Mouse (Mus musculus): Measurements from ENCODE around the gene Wbp2nl. TPM values are rescaled to one million over a fixed set of nuclear protein-coding genes. Genes with fewer than 3 reads are reported as not detected.
"Not testable (repeated sequence)": the region's sequence is repeated elsewhere in the genome, so short reads cannot be mapped to it uniquely, and the experiment has no call there.

Wbp2nl gene
- polyA plus RNA-seq, 1 experiment = not detected

- Histone ChIP-seq H3K4me1 (peaks cover 72% of the 10 kb centered on the region), H3K4me3 (replicated peaks) (peak overlapping the region; percentile 99), H3K27me3 (replicated peaks) (no peaks in the 10 kb centered on the region), H3K9me3 (no peaks in the 10 kb centered on the region), H3K36me3 (replicated peaks; ENCODE audit: low read length) (peaks cover 31% of the 10 kb centered on the region)
- no peak for TF ChIP-seq GATA1 (IDR thresholded peaks at IDR 0.05; ENCODE audit: borderline replicate concordance, low read length)
- no peak for TF ChIP-seq FLI1 (IDR thresholded peaks at IDR 0.05; ENCODE audit: low read length)
Observed at GRCm38 (mm10) chr15:82353745-82354113, 55.0 kb downstream of the Wbp2nl start.

DNA sequence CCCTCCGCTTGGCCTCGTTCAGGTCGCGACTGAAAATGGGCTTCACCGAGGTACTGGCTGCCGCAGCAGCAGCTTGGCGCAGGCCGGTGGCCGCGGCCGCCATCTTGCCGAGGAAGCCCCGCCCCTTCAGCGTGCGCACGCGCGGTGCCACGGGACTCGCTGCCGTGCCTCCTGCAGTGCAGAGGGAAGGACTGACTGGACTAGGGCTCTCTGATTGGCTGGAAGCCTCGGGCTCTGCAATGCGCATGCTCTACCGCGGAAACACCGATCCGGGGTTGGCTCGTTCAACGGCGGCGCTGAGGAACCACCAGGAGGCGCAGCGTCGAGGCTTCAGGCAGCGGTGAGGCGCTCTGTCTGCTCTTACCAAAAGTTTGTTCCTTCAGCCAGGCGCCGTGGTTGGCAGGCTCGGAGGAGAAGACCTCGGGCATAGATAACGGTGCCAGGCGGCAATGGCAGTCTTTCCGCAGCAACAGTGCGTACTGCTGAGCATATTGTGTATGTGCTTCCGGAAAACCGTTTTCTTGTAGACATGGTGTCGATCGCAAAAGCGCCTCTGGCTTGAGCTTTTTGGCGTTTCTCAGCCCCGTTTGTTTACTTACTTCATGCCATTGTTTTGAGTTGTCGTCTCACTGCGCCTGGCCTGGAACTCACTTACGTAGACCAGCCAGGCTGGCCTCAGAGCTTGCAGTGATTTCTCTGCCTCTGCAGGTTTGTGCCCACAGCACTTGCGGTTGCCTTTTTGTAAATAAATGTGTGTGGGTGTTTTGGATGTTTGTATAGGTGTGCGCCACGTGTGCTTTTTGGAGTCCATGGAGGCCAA lies 55.6 kb downstream of the Wbp2nl start, which contains the start of gene Ndufa6:
TSS of gene Ndufa6 (minus strand) at position 197 of the 820 bp plus-strand sequence.
- TF ChIP-seq FLI1 (IDR thresholded peaks at IDR 0.05; ENCODE audit: low read length) (no peak), GATA1 (IDR thresholded peaks at IDR 0.05; ENCODE audit: borderline replicate concordance, low read length) (no peak)
- no peaks in the 10 kb centered on the region for H3K9me3 ChIP-seq
- H3K4me3 ChIP-seq (replicated peaks) = peak within 1 kb of the TSS; percentile 99
- H3K4me1 ChIP-seq = peaks cover 69% of the 10 kb centered on the region
- peaks cover 3% of the 10 kb centered on the region for H3K27me3 ChIP-seq (replicated peaks)
- peaks cover 25% of the 10 kb centered on the region for H3K36me3 ChIP-seq (replicated peaks; ENCODE audit: low read length)

DNA sequence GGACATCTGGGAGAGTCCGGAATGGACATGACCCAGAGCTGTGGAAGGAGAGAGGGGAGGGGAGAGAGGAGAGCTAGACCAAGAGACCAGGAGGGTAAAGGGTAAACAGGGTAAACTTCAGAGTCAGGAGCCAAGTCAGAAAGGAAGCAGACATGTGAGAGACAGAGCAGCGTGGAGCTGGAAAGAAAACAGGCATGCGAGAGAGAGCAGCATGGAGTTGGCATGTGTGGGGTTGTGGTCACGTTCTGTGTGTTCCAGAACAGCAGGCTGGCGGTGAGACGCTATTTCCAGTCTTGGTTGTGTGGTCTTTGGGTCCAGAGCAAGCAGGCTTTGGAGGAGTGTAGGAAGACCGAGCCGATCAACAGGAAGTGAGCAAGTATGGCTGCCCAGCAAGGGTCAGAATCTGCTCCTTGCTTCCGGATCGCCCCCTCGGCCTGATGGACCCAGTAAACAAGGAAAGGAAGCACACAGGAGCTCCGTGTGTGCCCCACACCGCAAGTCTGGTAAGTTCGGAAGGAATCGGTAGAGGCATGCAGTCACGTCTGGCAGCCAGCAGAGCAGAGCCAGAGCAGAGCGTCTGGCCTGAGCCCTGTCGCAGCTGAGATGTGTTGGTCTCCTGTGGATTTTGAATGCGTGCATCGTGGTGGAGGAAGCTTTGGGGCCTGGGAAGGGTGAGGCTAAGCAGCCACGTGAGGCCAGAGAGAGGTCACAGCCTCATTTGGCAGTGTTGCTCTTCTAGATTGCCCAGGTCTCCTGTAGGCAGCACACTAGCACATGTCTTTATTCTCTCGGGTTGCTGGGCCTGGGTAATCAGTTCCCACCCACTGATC lies 59.9 kb downstream of the Wbp2nl start:
- Histone ChIP-seq H3K36me3 (replicated peaks; ENCODE audit: low read length) (no peaks in the 10 kb centered on the region), H3K9me3 (no peaks in the 10 kb centered on the region), H3K27me3 (replicated peaks) (peaks cover 3% of the 10 kb centered on the region), H3K4me1 (peaks cover 38% of the 10 kb centered on the region), H3K4me3 (replicated peaks) (peak overlapping the region; percentile 54)
- no peak for TF ChIP-seq GATA1 (IDR thresholded peaks at IDR 0.05; ENCODE audit: borderline replicate concordance, low read length)
- no peak for TF ChIP-seq FLI1 (IDR thresholded peaks at IDR 0.05; ENCODE audit: low read length)

GRCm38 (mm10) chr15:82361459-82362018 lies 62.8 kb downstream of the Wbp2nl start:
- Histone ChIP-seq H3K4me1 (peaks cover 24% of the 10 kb centered on the region), H3K4me3 (replicated peaks) (no peak overlapping the region), H3K9me3 (no peaks in the 10 kb centered on the region), H3K36me3 (replicated peaks; ENCODE audit: low read length) (no peaks in the 10 kb centered on the region), H3K27me3 (replicated peaks) (peaks cover 3% of the 10 kb centered on the region)
- TF ChIP-seq GATA1 (IDR thresholded peaks at IDR 0.05; ENCODE audit: borderline replicate concordance, low read length) (no peak), FLI1 (IDR thresholded peaks at IDR 0.05; ENCODE audit: low read length) (no peak)

DNA sequence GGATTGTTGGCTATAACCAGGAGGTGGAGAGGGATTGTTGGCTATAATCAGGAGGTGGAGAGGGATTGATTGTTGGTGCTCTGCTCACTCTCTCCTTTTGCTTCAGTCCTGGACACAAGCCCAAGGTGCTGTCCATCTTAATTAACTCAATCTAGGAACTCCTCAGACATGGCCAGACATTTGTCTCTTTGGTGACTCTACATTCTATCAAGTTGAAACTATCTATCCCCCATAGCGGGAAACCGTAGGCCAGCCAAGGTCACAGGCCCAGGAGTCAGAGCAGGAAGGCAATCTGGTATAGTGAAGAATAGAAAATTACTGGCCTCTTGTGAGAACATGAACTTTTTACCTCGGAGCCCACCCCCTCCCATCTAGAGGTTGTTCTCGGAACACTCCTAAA lies 63.5 kb downstream of the Wbp2nl start:
- Histone ChIP-seq H3K36me3 (replicated peaks; ENCODE audit: low read length) (no peaks in the 10 kb centered on the region), H3K9me3 (no peaks in the 10 kb centered on the region), H3K27me3 (replicated peaks) (peaks cover 3% of the 10 kb centered on the region), H3K4me3 (replicated peaks) (no peak overlapping the region), H3K4me1 (peaks cover 21% of the 10 kb centered on the region)
- no peak for TF ChIP-seq FLI1 (IDR thresholded peaks at IDR 0.05; ENCODE audit: low read length)
- TF ChIP-seq GATA1 (IDR thresholded peaks at IDR 0.05; ENCODE audit: borderline replicate concordance, low read length) = no peak

DNA sequence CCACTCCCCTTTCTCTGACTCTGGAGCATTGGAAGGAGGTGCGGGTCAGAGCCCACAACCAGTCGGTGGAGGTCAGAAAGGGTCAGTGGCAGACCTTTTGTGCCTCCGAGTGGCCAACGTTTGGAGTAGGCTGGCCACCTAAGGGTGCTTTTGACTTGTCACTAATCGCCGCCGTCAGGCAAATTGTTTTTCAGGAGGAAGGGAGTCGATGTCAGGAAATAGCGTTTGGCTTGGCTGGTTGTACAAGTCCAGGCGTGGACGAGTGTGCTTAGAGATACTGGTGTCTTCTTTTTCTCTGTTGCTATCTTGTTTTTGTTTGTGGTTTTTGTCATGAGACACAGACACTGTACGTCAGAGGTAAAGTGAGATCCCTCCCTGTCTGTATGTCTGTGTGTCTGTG lies 65.0 kb downstream of the Wbp2nl start:
- not testable (repeated sequence) for H3K4me3 ChIP-seq (replicated peaks); H3K36me3 ChIP-seq (replicated peaks; ENCODE audit: low read length); H3K9me3 ChIP-seq; H3K4me1 ChIP-seq; H3K27me3 ChIP-seq (replicated peaks)

Other genes with a start within 250 kb of the Wbp2nl start
- not detected in 2 replicates for gene 4930407I10Rik, start 239.8 kb upstream of the Wbp2nl start, polyA plus RNA-seq (2012; ENCODE audit: insufficient read depth, low replicate concordance)
- not detected in 2 replicates for gene Mei1, start 229.0 kb upstream of the Wbp2nl start, polyA plus RNA-seq (2012; ENCODE audit: insufficient read depth, low replicate concordance)
- 4.1 and 35.3 TPM in 2 replicates for gene Ccdc134, start 171.0 kb upstream of the Wbp2nl start, polyA plus RNA-seq (2012; ENCODE audit: insufficient read depth, low replicate concordance)
- gene Srebf2, start 151.8 kb upstream of the Wbp2nl start, polyA plus RNA-seq (2012; ENCODE audit: insufficient read depth, low replicate concordance) = 351 and 1,948 TPM in 2 replicates
- 0.89 TPM in 1 of 2 replicates, not detected in the other for gene Shisa8, start 86.1 kb upstream of the Wbp2nl start, polyA plus RNA-seq (2012; ENCODE audit: insufficient read depth, low replicate concordance)
- gene Tnfrsf13c, start 74.6 kb upstream of the Wbp2nl start, polyA plus RNA-seq (2012; ENCODE audit: insufficient read depth, low replicate concordance) = not detected in 2 replicates
- gene Cenpm, start 54.2 kb upstream of the Wbp2nl start, polyA plus RNA-seq (2012; ENCODE audit: insufficient read depth, low replicate concordance) = 9.2 and 32.0 TPM in 2 replicates
- 0.06 TPM in 1 of 2 replicates, not detected in the other for gene 1500009C09Rik, start 46.6 kb upstream of the Wbp2nl start, polyA plus RNA-seq (2012; ENCODE audit: insufficient read depth, low replicate concordance)
- gene Sept3, start 24.1 kb upstream of the Wbp2nl start, polyA plus RNA-seq (2012; ENCODE audit: insufficient read depth, low replicate concordance) = 0.62 TPM in 1 of 2 replicates, not detected in the other
- 280 and 641 TPM in 2 replicates for gene Naga, start 40.0 kb downstream of the Wbp2nl start, polyA plus RNA-seq (2012; ENCODE audit: insufficient read depth, low replicate concordance)
- gene Pheta2, start 40.0 kb downstream of the Wbp2nl start, polyA plus RNA-seq (2012; ENCODE audit: insufficient read depth, low replicate concordance) = 1.2 and 5.5 TPM in 2 replicates
- 118 and 198 TPM in 2 replicates for gene Smdt1, start 40.0 kb downstream of the Wbp2nl start, polyA plus RNA-seq (2012; ENCODE audit: insufficient read depth, low replicate concordance)
- 274 and 631 TPM in 2 replicates for gene Ndufa6, start 55.4 kb downstream of the Wbp2nl start, polyA plus RNA-seq (2012; ENCODE audit: insufficient read depth, low replicate concordance)
- gene Cyp2d22, start 81.3 kb downstream of the Wbp2nl start, polyA plus RNA-seq (2012; ENCODE audit: insufficient read depth, low replicate concordance) = 0.13 TPM in 1 of 2 replicates, not detected in the other
- gene Cyp2d11, start 95.1 kb downstream of the Wbp2nl start, polyA plus RNA-seq (2012; ENCODE audit: insufficient read depth, low replicate concordance) = not detected in 2 replicates
- gene Cyp2d10, start 108.2 kb downstream of the Wbp2nl start, polyA plus RNA-seq (2012; ENCODE audit: insufficient read depth, low replicate concordance) = not detected in 2 replicates
- gene Cyp2d9, start 134.5 kb downstream of the Wbp2nl start, polyA plus RNA-seq (2012; ENCODE audit: insufficient read depth, low replicate concordance) = not detected in 2 replicates

Measured in megakaryocyte, embryonic 14.5 days (primary cell).